Mouse (Mus musculus) CD4-positive, CD25-positive, alpha-beta regulatory T cell, adult 9 weeks (primary cell): ENCODE results near the gene BC051019. TPM values are rescaled to one million over a fixed set of nuclear protein-coding genes. Genes with fewer than 3 reads are reported as not detected.

Source experiments
- polyA plus RNA-seq: library from polyadenylated mRNA; unstranded; fragments of 100-300 nt; shearing (Covaris generic); gene quantifications from one replicate; pipeline ENCODE4 v1.2.1, GENCODE M21; 2017

Gene BC051019
- not detected for polyA plus RNA-seq

DNA sequence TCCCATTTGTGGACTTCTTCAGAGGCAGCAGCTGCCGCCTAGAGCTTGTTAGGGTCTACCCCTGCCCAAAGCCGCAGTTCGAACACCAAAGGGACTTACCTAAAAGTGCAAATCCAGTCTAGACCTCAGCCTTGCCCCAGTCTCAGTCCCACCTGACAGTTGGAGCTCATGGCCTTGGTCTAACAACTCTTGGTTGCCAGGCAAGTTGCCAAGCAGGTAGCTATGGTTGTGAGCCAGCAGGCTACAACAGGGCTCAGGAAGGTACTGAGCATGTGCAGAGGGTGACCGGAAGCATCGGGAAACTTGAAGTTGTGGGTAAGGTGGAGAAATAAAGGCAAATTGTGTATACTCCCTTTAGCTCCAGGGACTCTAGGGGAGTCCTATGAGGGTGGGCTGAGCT, at the start of gene BC051019:
BC051019 (minus strand) TSS at position 154 of the 400 bp plus-strand sequence.

DNA sequence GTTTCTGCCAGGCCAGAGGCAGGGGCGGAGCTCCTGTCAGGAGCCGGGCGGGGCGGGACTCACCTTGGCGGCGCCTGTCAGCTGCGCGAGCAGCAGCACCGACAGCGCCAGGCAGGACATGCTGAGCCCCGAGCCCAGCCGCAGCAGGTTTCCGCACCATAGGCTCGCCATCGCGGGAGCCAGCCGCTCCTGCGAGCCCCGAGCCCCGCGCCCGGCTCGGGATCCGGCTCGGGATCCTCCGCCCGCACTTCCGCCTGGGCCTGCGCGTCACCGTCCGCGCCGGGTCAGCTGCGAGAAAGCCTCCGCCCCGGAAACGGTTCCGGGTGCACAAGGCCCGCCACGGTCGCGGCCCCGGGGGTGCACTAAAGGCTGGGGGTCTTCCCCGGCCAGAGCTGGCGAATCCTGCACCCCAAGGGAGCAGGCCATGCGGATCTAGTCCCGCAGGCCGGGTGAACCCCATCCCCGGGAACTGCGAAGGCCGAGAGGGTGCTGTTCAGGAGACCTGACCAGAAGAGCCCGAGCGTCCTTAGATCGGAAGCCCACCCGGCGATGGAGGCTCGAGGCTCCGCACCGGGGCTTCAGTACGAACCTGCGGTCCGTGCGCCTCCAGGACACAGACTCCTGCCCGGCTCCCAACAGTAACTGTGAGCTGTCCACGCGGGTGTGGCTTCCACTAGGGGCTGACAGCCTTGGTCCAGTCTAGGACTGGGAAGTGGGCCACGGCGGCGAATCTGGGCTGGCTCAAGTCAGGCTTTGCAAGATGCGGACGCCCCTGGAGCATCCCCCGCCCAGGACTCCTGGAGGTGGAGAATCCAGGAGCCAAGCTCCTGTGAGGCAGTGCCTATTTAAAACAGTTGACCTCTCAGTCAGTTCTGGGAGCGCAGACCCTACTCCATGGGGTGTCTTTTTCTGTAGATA, 28.6 kb upstream of the BC051019 start, which contains the start of gene Tmem9b:
Tmem9b (minus strand) TSS at position 868 of the 918 bp plus-strand sequence.

DNA sequence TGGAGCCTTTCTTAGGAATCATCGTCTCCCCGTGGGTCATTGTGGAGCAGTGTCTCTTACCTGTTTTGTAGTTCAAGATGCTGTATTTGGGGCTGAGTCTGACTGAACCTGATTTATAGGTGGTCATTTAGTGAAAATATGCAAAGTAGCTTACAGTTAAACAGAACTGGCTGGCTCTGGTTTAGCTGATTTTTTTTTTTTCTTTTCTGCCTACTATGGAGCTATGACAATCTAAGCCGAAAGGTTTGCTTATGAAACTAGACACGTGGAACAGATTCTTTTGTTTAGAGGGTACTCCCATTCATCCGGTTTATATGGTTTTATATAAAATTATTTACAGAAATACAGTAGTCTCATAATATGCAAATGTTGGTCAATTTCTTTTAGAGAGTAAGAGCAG, 8.0 kb upstream of the BC051019 start, which contains the start of gene Ascl3:
Ascl3 (minus strand) TSS at position 101 of the 400 bp plus-strand sequence.

DNA sequence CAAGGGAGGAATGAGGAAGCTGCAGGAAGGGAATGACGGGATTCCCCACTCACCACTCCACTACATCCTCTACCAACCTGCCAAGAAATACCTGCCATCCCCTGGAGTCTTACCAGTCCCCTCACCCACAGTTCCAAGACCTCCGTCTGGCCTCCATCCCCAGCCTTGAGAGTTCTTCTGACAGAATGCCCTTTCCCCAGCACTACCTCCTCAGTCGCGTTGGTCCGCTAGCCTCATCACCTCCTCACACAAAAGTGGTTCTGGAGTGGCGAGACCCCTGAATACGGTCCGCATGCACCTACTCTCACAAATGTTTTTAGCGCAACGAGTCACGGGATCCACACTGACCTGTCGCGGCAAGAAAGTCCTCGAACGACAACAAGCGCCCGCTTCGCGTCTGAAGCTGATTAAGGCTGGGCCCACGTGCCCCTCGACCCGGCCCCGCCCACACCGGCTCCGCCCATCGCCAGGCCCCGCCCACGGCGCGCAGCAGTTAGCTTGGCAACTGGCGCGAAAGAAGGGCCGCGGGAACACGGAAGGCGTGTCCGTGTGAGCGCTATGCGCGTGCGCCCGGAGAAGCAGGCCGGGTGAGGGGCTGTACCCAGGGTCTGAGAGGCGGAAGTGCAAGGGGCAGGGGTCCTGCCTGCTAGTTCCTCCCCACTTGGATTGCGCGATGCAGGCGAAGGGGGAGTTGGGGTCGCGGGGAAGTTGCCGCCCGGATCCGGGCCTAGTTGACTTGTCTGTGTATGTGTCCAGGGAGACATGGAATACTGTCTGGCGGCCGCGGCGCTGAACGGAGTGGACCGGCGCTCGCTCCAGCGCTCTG, 20.2 kb downstream of the BC051019 start, which contains the start of the genes St5 and Akip1:
St5 (minus strand) TSS at position 416 of the 826 bp plus-strand sequence.
Akip1 (plus strand) TSS at position 501 of the 826 bp plus-strand sequence.

Other genes with a start within 250 kb of the BC051019 start
- not detected for gene Trim66, start 215.7 kb downstream of the BC051019 start, polyA plus RNA-seq
- 184 TPM for gene Rpl27a, start 204.7 kb downstream of the BC051019 start, polyA plus RNA-seq
- gene St5, start 20.2 kb downstream of the BC051019 start, polyA plus RNA-seq, result 0.61 TPM
- 38.2 TPM for gene Akip1, start 20.2 kb downstream of the BC051019 start, polyA plus RNA-seq
- 0.55 TPM for gene Ascl3, start 7.9 kb upstream of the BC051019 start, polyA plus RNA-seq
- gene Tmem9b, start 29.0 kb upstream of the BC051019 start, polyA plus RNA-seq, result 56.3 TPM
- gene Nrip3, start 58.2 kb upstream of the BC051019 start, polyA plus RNA-seq, result 0.32 TPM
- gene Scube2, start 141.8 kb upstream of the BC051019 start, polyA plus RNA-seq, result not detected
- 13.9 TPM for gene Dennd5a, start 236.6 kb upstream of the BC051019 start, polyA plus RNA-seq